Mouse (Mus musculus) cerebellum, postnatal 10 days (tissue): ENCODE results near the gene Gmfb.

Source experiments
- DNase-seq, 2 experiments: peaks; one replicate each; pipeline ENCODE4 v3.0.0; 2021; ENCODE audit warnings: mixed read lengths in 2 of 2

Gene Gmfb

GRCm38 (mm10) chr14:46800684-46801345, 21.2 kb downstream of the Gmfb start:
- DNase-seq: no peak

DNA sequence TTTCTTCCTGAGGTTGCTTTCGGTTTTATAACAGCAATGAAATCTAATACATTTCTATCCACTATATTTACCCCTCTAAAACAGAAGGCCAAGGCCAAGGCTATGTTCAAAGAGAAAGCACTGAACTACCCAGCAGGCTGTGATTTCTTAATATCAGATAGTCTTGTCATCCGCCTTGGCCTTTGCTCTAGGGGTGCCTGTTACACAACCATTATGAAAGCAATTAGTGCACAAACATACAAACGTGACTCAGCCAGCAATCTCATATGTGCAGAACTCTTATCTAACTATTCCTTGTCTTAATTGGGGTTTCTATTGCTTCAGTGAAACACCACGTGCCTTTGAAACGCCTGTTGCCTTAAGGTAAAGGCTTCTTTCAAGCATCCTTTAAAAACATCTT, 27.9 kb downstream of the Gmfb start:
- DNase-seq: no peak

DNA sequence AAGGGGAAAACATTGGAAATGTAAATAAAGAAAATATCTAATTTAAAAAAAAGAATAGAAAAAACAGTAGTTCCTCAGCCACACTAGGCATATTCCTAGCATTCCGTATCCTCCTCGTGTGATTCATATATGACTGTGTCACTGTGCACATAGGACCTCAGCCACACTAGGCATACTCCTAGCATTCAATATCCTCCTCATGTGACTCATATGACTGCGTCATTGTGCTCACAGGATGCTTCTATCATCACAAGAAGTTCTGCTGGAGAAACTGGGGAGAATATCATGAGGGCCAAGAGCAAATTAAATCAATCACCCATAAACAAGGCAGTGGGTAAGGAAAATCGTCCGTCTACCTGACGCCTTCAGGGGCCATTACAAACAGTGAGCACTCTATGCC, 31.3 kb downstream of the Gmfb start:
- DNase-seq: no peak

DNA sequence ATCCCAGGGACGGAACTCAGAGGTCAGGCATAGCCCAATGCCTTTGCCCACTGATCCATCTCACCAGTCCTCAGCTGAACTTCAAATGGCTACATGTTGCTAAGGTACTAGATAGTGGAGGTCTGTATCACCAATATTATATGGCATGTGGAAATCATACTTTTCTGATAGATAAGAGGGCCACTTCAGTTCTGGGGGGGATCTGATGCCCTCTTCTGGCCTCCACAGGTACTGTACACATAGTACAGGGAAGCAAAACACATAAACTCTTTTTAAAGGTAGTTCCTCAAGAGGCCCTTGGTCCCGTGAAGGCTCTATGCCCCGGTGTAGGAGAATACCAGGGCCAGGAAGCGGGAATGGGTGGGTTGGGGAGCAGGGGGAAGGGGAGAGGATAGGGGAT, 31.7 kb downstream of the Gmfb start:
- peak in 1 of 2 experiments; percentile 29 for DNase-seq

GRCm38 (mm10) chr14:46788505-46788901, 33.5 kb downstream of the Gmfb start:
- peak in 1 of 2 experiments; percentile 20 for DNase-seq

- DNase-seq: peak; percentile 96
Observed at GRCm38 (mm10) chr14:46787787-46788504, 34.1 kb downstream of the Gmfb start, which contains the start of gene Cnih1. Gene Cnih1 (minus strand): TSS chr14:46788411.

- no peak for DNase-seq
Observed at GRCm38 (mm10) chr14:46787454-46787786, 34.6 kb downstream of the Gmfb start.

- DNase-seq: no peak
Observed at GRCm38 (mm10) chr14:46785247-46785646, 36.8 kb downstream of the Gmfb start.

DNA sequence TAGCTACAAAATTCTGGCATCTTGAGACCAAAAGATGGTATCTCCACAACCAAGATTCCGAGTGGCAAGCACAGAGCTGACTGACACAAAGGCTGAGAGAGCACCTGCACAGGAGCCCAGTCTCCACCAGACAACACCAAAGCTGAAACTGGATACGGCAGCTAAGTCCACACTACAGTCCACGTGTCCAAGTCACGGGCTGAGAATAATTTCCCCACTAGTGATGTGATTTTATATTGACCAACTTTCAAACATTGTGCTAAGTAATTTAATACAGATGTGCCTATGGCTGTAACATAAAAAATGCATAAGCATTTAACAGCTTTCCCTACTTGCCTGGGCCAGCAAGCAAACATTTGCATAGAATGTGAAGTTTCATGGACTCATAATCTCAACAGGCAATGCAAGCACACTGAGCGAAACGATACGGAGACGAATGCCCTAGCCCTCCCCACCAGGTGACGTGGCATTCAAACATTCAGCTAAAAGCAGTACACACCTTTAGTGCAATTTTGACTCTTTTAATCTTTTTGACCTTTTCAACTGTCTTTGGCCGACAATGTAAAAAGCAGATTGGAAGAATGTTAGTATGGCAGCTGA, 38.6 kb downstream of the Gmfb start:
- no peak for DNase-seq

DNA sequence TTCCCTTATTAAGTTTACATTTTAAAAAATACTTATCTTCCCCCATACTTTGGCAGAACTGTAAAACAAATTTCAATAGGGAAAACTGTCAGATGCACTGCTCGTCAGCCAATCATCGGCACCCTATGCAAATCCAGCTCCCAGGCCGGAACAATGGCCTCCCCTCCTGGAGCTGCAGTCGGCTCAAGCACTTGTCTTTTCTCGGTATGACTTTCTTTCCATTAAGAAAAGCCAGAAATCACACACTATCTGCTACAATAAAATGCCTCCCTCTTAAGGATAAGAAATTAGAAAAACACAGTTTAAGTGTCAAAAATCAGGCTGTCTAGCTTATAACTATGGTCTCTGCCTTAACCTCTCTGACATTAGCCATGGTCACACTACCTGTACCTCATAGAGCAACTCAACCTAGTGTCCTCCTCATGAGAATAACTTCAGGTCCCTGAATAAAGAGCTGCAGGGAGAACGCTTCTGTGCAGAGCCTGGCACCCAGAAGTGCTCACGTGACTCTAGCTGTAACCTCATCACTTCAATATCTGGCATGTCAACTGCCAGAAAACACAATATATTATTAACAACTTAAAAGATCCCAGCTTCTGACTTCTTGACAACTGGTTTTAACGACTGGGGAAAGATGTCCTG, 39.7 kb downstream of the Gmfb start:
- DNase-seq: no peak

- no peak for DNase-seq
Observed at GRCm38 (mm10) chr14:46781086-46781485, 41.0 kb downstream of the Gmfb start.

GRCm38 (mm10) chr14:46779217-46779616, 42.8 kb downstream of the Gmfb start:
- DNase-seq: peak; percentile 31 to 35

DNA sequence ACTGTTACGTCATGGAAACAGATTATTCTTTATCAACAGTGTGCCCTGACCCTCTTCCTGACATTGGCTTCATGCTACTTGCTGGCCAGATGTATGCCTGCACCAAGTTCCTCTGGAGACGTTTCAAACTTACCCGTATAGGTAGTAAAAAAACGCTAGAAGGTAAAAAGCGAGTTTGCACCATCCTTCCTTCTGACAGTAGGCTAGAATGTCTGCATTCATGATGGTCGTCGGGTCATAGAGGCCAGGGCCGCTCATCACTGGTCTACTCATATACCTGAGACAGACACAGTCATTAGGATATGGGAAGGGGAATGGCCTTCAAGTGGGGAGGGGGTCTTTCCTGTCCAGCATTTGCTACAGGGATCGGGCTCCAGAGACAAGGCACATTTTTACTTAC, 43.3 kb downstream of the Gmfb start:
- DNase-seq: no peak

DNA sequence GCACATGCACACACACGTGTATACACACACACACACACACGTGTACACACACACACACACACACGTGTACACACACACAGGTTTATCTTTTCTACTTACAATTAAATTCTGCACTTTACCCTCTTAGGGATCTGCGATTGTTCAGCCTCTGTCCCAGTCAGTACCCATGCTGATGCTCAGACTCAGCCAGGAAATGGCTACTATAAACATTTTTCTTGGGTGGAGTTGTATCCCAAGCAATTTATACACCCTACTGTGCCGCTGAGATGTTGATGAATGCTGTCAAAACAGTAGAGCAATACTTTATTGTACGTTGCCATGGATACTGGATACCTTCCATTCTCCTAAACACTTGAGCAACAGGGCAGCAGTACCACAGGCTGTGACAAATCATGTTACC, 52.0 kb downstream of the Gmfb start:
- DNase-seq: no peak

DNA sequence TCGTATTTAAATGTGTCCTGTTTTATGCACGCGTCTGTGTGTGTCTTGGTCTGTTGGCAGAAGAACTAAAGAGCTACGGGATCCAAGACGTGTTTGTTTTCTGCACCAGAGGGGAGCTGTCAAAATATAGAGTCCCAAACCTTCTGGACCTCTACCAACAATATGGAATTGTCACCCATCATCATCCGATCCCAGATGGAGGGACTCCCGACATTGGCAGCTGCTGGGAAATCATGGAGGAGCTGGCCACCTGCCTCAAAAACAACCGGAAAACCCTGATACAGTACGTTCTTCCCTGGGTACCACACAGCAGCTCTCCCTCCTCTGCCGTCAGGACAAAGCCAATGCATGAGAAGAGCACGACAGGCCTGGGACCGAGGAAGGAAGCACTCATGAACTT, 54.9 kb downstream of the Gmfb start:
- DNase-seq: peak; percentile 50 to 55

- DNase-seq: no peak
Observed at GRCm38 (mm10) chr14:46761186-46761585, 60.9 kb downstream of the Gmfb start.

DNA sequence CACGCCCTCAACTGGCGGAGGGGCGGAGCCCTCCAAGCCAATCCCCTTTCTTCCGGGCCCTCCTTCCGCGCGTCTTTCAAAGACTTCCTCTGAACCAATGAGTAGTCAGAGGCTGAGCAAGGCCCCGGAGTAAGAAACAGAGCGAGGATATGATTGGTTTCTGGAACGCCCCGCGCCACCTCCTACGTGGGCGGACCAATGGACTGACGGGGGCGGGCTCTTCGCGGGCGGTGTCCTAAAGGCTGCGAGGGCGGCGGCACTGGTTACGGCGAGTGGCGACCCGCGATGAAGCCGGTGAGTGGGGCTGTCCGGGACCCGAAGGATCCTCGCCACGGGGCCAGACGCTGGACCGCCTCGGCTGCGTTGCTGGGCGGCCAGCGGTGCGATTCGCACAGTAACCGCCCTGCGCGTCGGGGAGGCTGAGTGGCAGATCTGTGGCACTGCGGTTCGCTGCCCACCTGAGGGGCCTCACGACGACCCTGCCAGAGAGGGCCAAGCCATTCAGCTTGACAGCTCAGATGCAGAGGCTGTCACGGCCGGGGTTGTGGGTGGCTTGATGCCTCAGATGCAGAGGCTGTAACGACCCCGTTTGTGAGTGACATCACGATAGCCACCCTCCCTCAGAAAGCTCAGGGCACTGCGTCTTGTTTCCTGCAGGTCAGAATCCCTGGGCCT, 61.5 kb downstream of the Gmfb start, which contains the start of gene Cdkn3:
Cdkn3 (plus strand) TSS at position 187 of the 675 bp plus-strand sequence.
- DNase-seq: peak; percentile 90 to 92

GRCm38 (mm10) chr14:46759970-46760354, 62.1 kb downstream of the Gmfb start:
- no peak for DNase-seq
